Mouse (Mus musculus): ENCODE measurements at regions not wholly inside any gene's neighbourhood (a gene's known extent, or its start where the extent isn't known, plus 50 kb on each side); places are given as distances from the start of the nearest gene placed in this dataset.

- 75% methylated on average over 7 of the region's 7 CpGs for WGBS
Observed at GRCm38 (mm10) chr2:46054902-46055301, 937.7 kb upstream of the Zeb2 start.

GRCm38 (mm10) chr2:46021854-46022253 lies 904.7 kb upstream of the Zeb2 start:
- Histone ChIP-seq H3K4me3 (no peak overlapping the region), H3K36me3 (no peaks in the 10 kb centered on the region), H3K4me1 (no peaks in the 10 kb centered on the region), H3K9me3 (no peaks in the 10 kb centered on the region), H3K27ac (no peak overlapping the region), H3K4me2 (no peak overlapping the region), H3K27me3 (no peaks in the 10 kb centered on the region), H3K9ac (no peak overlapping the region)
- ATAC-seq (ENCODE audit: borderline replicate concordance, extremely low read depth, low FRiP score, low TSS enrichment): no peak
- 71% methylated on average over 1 of the region's 1 CpGs for WGBS

More at GRCm38 (mm10) chr2:46054902-46055301, 937.7 kb upstream of the Zeb2 start:
- no peak overlapping the region for H3K9ac ChIP-seq
- H3K36me3 ChIP-seq: no peaks in the 10 kb centered on the region
- no peak overlapping the region for H3K4me3 ChIP-seq
- H3K4me2 ChIP-seq: no peak overlapping the region
- no peak overlapping the region for H3K27ac ChIP-seq
- H3K9me3 ChIP-seq: no peaks in the 10 kb centered on the region
- H3K27me3 ChIP-seq: no peaks in the 10 kb centered on the region
- H3K4me1 ChIP-seq: no peaks in the 10 kb centered on the region
- no peak for ATAC-seq (ENCODE audit: borderline replicate concordance, extremely low read depth, low FRiP score, low TSS enrichment)

- H3K9me3 ChIP-seq: no peaks in the 10 kb centered on the region
- 63% methylated on average over 3 of the region's 3 CpGs for WGBS
Observed at GRCm38 (mm10) chr2:46013771-46014269, 896.6 kb upstream of the Zeb2 start.

DNA sequence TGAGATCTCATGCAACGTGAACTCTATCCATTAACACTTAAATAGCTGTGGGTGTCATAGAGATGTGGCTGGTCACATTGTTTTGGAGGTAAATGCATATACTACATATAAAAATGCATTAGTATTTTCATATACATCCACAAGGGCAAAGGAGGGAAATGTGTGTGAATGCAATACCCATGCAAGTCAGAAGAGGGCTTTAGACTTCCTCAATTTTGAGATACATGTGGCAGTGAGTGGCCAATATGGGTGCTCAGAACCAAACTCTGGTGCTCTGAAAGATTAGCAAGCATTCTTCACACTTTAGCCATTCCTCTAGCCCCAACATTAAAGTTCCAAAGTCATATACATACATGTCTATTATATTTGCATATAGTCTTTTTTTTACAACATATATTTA lies 895.5 kb upstream of the Zeb2 start:
- Histone ChIP-seq H3K36me3 (no peaks in the 10 kb centered on the region), H3K4me1 (no peaks in the 10 kb centered on the region), H3K27me3 (no peaks in the 10 kb centered on the region), H3K9me3 (no peaks in the 10 kb centered on the region), H3K9ac (no peak overlapping the region), H3K27ac (no peak overlapping the region), H3K4me3 (no peak overlapping the region), H3K4me2 (no peak overlapping the region)
- WGBS: 92% methylated on average over 1 of the region's 1 CpGs
- ATAC-seq (ENCODE audit: borderline replicate concordance, extremely low read depth, low FRiP score, low TSS enrichment): no peak

More at GRCm38 (mm10) chr2:46013771-46014269, 896.6 kb upstream of the Zeb2 start:
- no peak overlapping the region for H3K27ac ChIP-seq
- no peak overlapping the region for H3K9ac ChIP-seq
- H3K4me2 ChIP-seq: no peak overlapping the region
- no peak overlapping the region for H3K4me3 ChIP-seq
- no peaks in the 10 kb centered on the region for H3K36me3 ChIP-seq
- ATAC-seq (ENCODE audit: borderline replicate concordance, extremely low read depth, low FRiP score, low TSS enrichment): no peak
- no peaks in the 10 kb centered on the region for H3K27me3 ChIP-seq
- no peaks in the 10 kb centered on the region for H3K4me1 ChIP-seq

- Histone ChIP-seq H3K27ac (no peak overlapping the region), H3K4me2 (no peak overlapping the region), H3K36me3 (no peaks in the 10 kb centered on the region), H3K9me3 (no peaks in the 10 kb centered on the region), H3K4me1 (no peaks in the 10 kb centered on the region), H3K9ac (no peak overlapping the region), H3K27me3 (no peaks in the 10 kb centered on the region), H3K4me3 (no peak overlapping the region)
- no peak for ATAC-seq (ENCODE audit: borderline replicate concordance, extremely low read depth, low FRiP score, low TSS enrichment)
Observed at GRCm38 (mm10) chr2:45975157-45975556, 858.0 kb upstream of the Zeb2 start.

GRCm38 (mm10) chr2:45968635-45969034 lies 851.4 kb upstream of the Zeb2 start:
- ATAC-seq (ENCODE audit: borderline replicate concordance, extremely low read depth, low FRiP score, low TSS enrichment): no peak
- Histone ChIP-seq H3K36me3 (no peaks in the 10 kb centered on the region), H3K27me3 (no peaks in the 10 kb centered on the region), H3K4me2 (no peak overlapping the region), H3K4me1 (no peaks in the 10 kb centered on the region), H3K9ac (no peak overlapping the region), H3K27ac (no peak overlapping the region), H3K9me3 (no peaks in the 10 kb centered on the region), H3K4me3 (no peak overlapping the region)
- WGBS: 84% methylated on average over 5 of the region's 5 CpGs

DNA sequence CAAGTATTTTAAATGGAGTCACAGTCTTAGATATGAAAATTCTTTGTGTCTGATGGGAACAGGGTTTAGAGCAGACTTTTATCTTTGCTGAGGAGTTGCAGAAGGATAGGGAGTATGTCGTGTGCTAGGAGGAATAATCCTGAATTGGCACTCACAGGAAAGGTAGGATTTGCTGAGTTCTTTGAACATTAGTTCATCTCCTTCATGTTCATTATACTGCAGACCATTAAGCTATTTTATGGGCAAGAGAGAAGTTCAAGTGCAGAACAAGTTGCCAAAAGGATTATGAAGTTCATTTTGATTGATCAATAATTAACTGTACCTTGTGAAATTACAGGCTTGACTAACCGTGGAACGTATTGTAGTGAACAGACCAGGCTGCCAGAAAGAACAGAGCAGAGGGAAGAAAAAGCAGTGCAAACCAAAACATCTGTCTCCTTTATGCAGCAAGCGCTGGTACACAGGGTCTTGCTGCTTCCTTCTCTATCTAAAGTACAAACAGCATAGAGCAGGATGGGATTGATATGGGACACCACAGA lies 839.7 kb upstream of the Zeb2 start:
- Histone ChIP-seq H3K4me2 (no peak overlapping the region), H3K36me3 (no peaks in the 10 kb centered on the region), H3K9me3 (no peaks in the 10 kb centered on the region), H3K4me1 (no peaks in the 10 kb centered on the region), H3K9ac (no peak overlapping the region), H3K27me3 (no peaks in the 10 kb centered on the region), H3K27ac (no peak overlapping the region), H3K4me3 (no peak overlapping the region)
- no peak for ATAC-seq (ENCODE audit: borderline replicate concordance, extremely low read depth, low FRiP score, low TSS enrichment)
- 66% methylated on average over 4 of the region's 4 CpGs for WGBS

GRCm38 (mm10) chr2:45948758-45949157 lies 831.6 kb upstream of the Zeb2 start:
- 70% methylated on average over 1 of the region's 1 CpGs for whole genome bisulfite sequencing
- Histone ChIP-seq H3K27me3 (no peaks in the 10 kb centered on the region), H3K36me3 (no peaks in the 10 kb centered on the region)

GRCm38 (mm10) chr2:45925791-45926480 lies 808.7 kb upstream of the Zeb2 start:
- WGBS: 76% methylated on average over 7 of the region's 7 CpGs
- no peak overlapping the region for H3K4me2 ChIP-seq
- no peaks in the 10 kb centered on the region for H3K27me3 ChIP-seq
- H3K36me3 ChIP-seq: no peaks in the 10 kb centered on the region
- H3K27ac ChIP-seq: no peak overlapping the region
- no peak overlapping the region for H3K4me3 ChIP-seq
- H3K4me1 ChIP-seq: no peaks in the 10 kb centered on the region
- no peak for ATAC-seq (ENCODE audit: borderline replicate concordance, extremely low read depth, low FRiP score, low TSS enrichment)
- H3K9ac ChIP-seq: no peak overlapping the region
- H3K9me3 ChIP-seq: no peaks in the 10 kb centered on the region

More at GRCm38 (mm10) chr2:45948758-45949157, 831.6 kb upstream of the Zeb2 start:
- no peaks in the 10 kb centered on the region for H3K9me3 ChIP-seq
- no peak overlapping the region for H3K9ac ChIP-seq
- ATAC-seq (ENCODE audit: borderline replicate concordance, extremely low read depth, low FRiP score, low TSS enrichment): no peak
- no peak overlapping the region for H3K4me3 ChIP-seq
- H3K4me2 ChIP-seq: no peak overlapping the region
- H3K4me1 ChIP-seq: no peaks in the 10 kb centered on the region
- H3K27ac ChIP-seq: no peak overlapping the region

DNA sequence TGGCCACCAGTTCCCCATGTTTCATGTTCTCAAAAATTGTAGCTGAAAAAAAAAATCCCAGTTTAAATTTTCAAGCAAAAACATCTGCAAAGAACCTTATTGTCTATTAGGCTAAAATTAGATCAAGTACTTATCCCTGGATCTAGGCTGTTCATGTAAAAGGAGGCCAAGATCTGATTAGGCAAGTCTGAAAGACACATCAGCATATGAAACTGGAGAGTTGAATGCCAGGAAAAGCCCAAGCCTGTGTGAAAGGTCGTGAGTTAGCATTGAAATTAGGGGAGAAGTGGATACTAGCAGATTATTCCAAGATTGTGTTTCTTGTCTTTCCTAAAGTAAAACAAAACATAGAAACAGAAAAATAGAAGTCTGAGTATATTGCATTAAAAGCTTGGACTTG lies 791.7 kb upstream of the Zeb2 start:
- Histone ChIP-seq H3K4me3 (no peak overlapping the region), H3K9ac (no peak overlapping the region)
- 56% methylated on average over 1 of the region's 1 CpGs for WGBS

GRCm38 (mm10) chr2:45904623-45905235 lies 787.5 kb upstream of the Zeb2 start:
- peak overlapping the region; percentile 76 for H3K27ac ChIP-seq
- 37% methylated on average over 2 of the region's 2 CpGs for WGBS
- H3K4me1 ChIP-seq: no peaks in the 10 kb centered on the region

More for the DNA sequence above, 791.7 kb upstream of the Zeb2 start:
- H3K27me3 ChIP-seq: no peaks in the 10 kb centered on the region
- no peak for ATAC-seq (ENCODE audit: borderline replicate concordance, extremely low read depth, low FRiP score, low TSS enrichment)
- H3K36me3 ChIP-seq: no peaks in the 10 kb centered on the region
- H3K4me1 ChIP-seq: no peaks in the 10 kb centered on the region
- H3K9me3 ChIP-seq: no peaks in the 10 kb centered on the region
- H3K4me2 ChIP-seq: no peak overlapping the region
- H3K27ac ChIP-seq: no peak overlapping the region

DNA sequence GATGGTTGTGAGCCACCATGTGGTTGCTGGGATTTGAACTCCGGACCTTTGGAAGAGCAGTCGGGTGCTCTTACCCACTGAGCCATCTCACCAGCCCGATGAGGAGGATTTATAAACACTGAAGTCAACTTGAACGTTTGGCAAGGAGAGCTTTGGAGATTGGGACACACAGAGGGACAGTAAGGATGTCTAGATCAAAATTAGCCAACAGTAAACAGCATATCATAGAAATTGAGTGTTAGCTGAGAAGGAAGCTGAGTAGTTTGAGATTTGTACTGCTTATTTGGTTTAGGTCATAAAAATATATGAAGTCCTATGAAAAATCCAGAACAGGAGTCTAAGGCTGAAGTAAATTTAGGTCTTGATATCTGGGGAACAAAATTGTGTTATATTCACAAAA lies 786.9 kb upstream of the Zeb2 start:
- ATAC-seq (ENCODE audit: borderline replicate concordance, extremely low read depth, low FRiP score, low TSS enrichment): peak; percentile 84; the same call in 1 of the 2 replicates
- Histone ChIP-seq H3K9ac (no peak overlapping the region), H3K27ac (peak overlapping the region; percentile 76), H3K4me3 (no peak overlapping the region), H3K4me2 (no peak overlapping the region), H3K9me3 (no peaks in the 10 kb centered on the region), H3K4me1 (no peaks in the 10 kb centered on the region), H3K27me3 (no peaks in the 10 kb centered on the region), H3K36me3 (no peaks in the 10 kb centered on the region)
- 33% methylated on average over 4 of the region's 4 CpGs for WGBS

More at GRCm38 (mm10) chr2:45904623-45905235, 787.5 kb upstream of the Zeb2 start:
- H3K9me3 ChIP-seq: no peaks in the 10 kb centered on the region
- peak; percentile 86 for ATAC-seq (ENCODE audit: borderline replicate concordance, extremely low read depth, low FRiP score, low TSS enrichment)
- H3K9ac ChIP-seq: no peak overlapping the region
- H3K27me3 ChIP-seq: no peaks in the 10 kb centered on the region
- H3K4me2 ChIP-seq: no peak overlapping the region
- H3K4me3 ChIP-seq: no peak overlapping the region
- H3K36me3 ChIP-seq: no peaks in the 10 kb centered on the region
